Mouse (Mus musculus) small intestine, adult 2 months (tissue): Measurements from ENCODE around the gene Ptprd.

Source experiments
- CTCF ChIP-seq: fragments of 200-500 bp; IDR thresholded peaks from 2 replicates; pipeline ENCODE4 v1.5.1; 2012; ENCODE audit warnings: low read depth, mild to moderate bottlenecking, control low read depth, inconsistent platforms, low read length, moderate library complexity, mixed read lengths; ENCODE audit not compliant: insufficient replicate concordance, insufficient read length; ENCODE audit errors: extremely low read depth
- POLR2A ChIP-seq: fragments of 200-500 bp; IDR thresholded peaks from 2 replicates; pipeline ENCODE4 v1.6.1; 2012; ENCODE audit warnings: low read depth, mild to moderate bottlenecking, control low read depth, inconsistent platforms, low read length, moderate library complexity

DNA sequence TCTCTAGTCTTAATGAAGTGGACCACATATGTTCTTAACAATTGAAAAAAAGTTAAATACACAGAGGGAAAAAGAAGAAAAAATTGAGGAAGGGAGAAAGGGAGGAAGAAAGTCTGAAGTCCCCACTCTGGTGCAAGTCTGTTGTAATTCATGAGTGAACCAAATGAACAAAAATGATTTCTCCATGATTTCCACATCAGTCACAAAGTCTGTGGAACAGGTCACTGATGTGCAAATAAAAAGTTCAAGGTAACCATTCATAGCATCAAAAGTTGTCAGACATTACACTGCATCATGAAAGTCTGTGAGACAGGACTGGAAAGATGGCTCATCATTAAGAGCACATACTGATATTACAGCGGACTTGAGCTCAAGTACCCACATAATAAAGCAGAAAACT lies 1996.6 kb downstream of the Ptprd start:
- TF ChIP-seq POLR2A (no peak), CTCF (no peak)
